Mouse (Mus musculus) left cerebral cortex, adult 9 months (tissue): ENCODE measurements around the gene Acta1.
A peak's percentile ranks its signal among the peaks of the same experiment; 100 is the strongest.

Experiments used
- DNase-seq, 2 experiments: peaks; one replicate each; pipeline ENCODE4 v3.0.0; 2022; ENCODE audit warnings: low spot score in 2 of 2

Gene Acta1

GRCm38 (mm10) chr8:123894502-123895097 is at the start of gene Acta1:
Gene Acta1, minus strand, starts transcription at chr8:123894751.
- DNase-seq: no peak

- DNase-seq: no peak
Measured at GRCm38 (mm10) chr8:123929026-123929425, 34.5 kb upstream of the Acta1 start.

GRCm38 (mm10) chr8:123925671-123926070 is 31.1 kb upstream of the Acta1 start:
- DNase-seq: no peak

- peak; percentile 59 to 90 for DNase-seq
Measured at GRCm38 (mm10) chr8:123924719-123925118, 30.2 kb upstream of the Acta1 start.

GRCm38 (mm10) chr8:123914635-123915034 is 20.1 kb upstream of the Acta1 start:
- DNase-seq: no peak

GRCm38 (mm10) chr8:123912265-123912664 is 17.7 kb upstream of the Acta1 start:
- DNase-seq: peak; percentile 52 to 64

- DNase-seq: no peak
Measured at GRCm38 (mm10) chr8:123907604-123908003, 13.1 kb upstream of the Acta1 start.

- no peak for DNase-seq
Measured at GRCm38 (mm10) chr8:123902653-123903052, 8.1 kb upstream of the Acta1 start.

- no peak for DNase-seq
Measured at GRCm38 (mm10) chr8:123899366-123899765, 4.8 kb upstream of the Acta1 start.

GRCm38 (mm10) chr8:123898576-123898975 is 4.0 kb upstream of the Acta1 start:
- DNase-seq: no peak

- no peak for DNase-seq
Measured at GRCm38 (mm10) chr8:123896774-123897173, 2.2 kb upstream of the Acta1 start.

- DNase-seq: no peak
Measured at GRCm38 (mm10) chr8:123896366-123896761, 1.8 kb upstream of the Acta1 start.

- no peak for DNase-seq
Measured at GRCm38 (mm10) chr8:123895680-123896365, 1.3 kb upstream of the Acta1 start.

- no peak for DNase-seq
Measured at GRCm38 (mm10) chr8:123895230-123895629, 679 bp upstream of the Acta1 start.

- no peak for DNase-seq
Measured at GRCm38 (mm10) chr8:123893413-123893812, 1.1 kb downstream of the Acta1 start.

- DNase-seq: no peak
Measured at GRCm38 (mm10) chr8:123892586-123893155, 1.9 kb downstream of the Acta1 start.

GRCm38 (mm10) chr8:123891883-123892585 is 2.5 kb downstream of the Acta1 start:
- peak; percentile 75 to 86 for DNase-seq

GRCm38 (mm10) chr8:123891271-123891670 is 3.3 kb downstream of the Acta1 start:
- no peak for DNase-seq

GRCm38 (mm10) chr8:123889797-123890196 is 4.8 kb downstream of the Acta1 start:
- DNase-seq: no peak

GRCm38 (mm10) chr8:123887956-123888355 is 6.6 kb downstream of the Acta1 start:
- DNase-seq: no peak

- DNase-seq: no peak
Measured at GRCm38 (mm10) chr8:123887163-123887562, 7.4 kb downstream of the Acta1 start.

GRCm38 (mm10) chr8:123884721-123885565 is 9.6 kb downstream of the Acta1 start:
- DNase-seq: peak; percentile 86 to 88
